Mouse (Mus musculus): ENCODE results near the gene Rfpl4.
"Not testable (repeated sequence)": the region's sequence is repeated elsewhere in the genome, so short reads cannot be mapped to it uniquely, and the experiment has no call there.

Rfpl4 gene

DNA sequence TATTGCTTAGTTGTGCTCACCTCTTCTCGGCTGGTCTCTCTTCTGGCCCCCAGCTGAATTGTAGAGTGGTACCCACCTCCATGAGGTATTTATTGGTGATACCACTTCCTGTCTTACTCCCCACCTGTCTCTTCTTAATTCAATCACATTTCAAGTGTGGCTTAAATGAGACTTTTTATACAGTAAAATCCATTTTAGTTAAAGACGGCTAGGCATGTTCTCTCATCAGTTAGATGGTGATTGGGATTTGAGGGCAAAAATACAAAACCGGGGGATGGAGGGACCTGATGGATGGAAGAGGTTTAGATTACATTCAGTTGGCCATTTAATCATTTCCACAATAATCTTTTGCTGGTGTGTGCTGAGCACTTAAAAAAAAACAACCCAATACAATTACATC is at the start of gene Rfpl4:
Gene Rfpl4, minus strand, starts transcription at position 101 of the 400 bp plus-strand sequence.
- no peak for DNase-seq (ENCODE audit: low read depth)

- DNase-seq (ENCODE audit: low read depth) = not testable (repeated sequence)
Observed at GRCm38 (mm10) chr7:5149570-5149969, 32.8 kb upstream of the Rfpl4 start, which contains the start of gene Vmn1r55. Gene Vmn1r55, minus strand, starts transcription at chr7:5149670.

- DNase-seq (ENCODE audit: low read depth) = peak; percentile 55
Observed at GRCm38 (mm10) chr7:5125549-5126406, 9.0 kb upstream of the Rfpl4 start, which contains the start of gene Rasl2-9. Gene Rasl2-9, minus strand, starts transcription at chr7:5125950.

GRCm38 (mm10) chr7:5125078-5125477 is 8.3 kb upstream of the Rfpl4 start:
- no peak for DNase-seq (ENCODE audit: low read depth)

DNA sequence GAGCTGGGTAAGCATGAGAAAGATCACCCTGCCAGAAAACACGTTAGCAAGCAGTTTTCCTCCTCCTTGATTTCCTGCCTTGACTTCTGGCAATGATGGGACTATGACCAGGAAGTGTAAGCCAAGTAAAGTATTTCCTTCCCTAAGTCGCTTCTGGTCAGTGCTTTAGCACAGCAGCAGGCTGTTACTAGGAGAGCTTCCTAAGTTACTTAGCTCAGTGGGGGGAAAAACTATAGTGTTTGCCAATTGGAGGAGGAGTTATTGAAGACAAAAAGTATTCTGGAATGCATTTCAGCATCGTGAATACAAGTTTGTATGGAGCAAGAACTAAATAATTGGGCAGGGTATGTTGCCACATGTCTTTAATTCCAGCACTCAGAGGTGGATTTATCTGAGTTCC is 4.0 kb downstream of the Rfpl4 start:
- no peak for DNase-seq (ENCODE audit: low read depth)

DNA sequence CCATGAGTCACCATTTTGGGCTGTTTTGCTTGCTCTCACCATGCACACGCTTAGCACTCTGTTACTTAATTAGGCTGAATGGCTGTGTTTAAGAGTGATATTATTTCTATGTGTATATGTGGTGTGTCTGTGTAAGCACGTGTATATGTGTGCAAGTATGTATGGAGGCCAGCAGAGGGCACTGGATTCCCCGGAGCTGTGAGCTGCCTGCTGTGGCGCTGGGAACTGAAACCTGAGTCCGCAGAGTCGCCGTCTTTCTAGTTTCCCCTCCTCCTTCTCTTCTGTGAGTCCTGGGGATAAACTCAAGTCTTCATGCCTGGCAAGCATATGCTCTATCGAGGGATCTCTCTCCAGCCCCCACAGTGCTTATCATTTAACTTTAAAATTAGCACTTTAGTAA is 7.4 kb downstream of the Rfpl4 start:
- no peak for DNase-seq (ENCODE audit: low read depth)

- DNase-seq (ENCODE audit: low read depth) = no peak
Observed at GRCm38 (mm10) chr7:5108272-5108671, 8.5 kb downstream of the Rfpl4 start.

GRCm38 (mm10) chr7:5102564-5102963 is 14.2 kb downstream of the Rfpl4 start:
- no peak for DNase-seq (ENCODE audit: low read depth)

DNA sequence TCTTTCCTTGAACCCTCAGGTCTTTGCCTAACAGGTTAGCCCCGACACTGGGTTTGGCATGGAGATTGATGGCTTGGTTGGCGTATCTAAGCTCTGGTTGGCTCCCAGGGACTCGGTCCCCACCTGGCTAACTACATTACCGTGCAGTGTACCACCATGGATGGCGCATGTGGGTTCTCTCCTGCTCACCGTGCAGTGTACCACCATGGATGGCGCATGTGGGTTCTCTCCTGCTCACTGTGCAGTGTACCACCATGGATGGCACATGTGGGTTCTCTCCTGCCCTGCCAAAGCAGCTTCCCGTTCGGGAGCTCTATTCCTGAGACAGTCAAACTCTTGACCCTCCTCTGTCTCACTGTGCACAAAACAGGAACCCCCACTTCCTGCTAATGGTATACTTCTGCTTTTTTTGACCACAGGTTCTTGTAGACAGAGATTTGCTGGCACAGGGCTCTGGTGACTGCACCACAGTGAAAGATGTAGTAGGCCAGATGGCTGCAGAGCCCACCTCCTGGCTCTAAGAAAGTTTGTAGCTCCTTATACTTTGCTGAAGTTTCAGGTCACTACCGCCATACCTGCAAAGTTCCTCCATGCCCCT is 15.6 kb downstream of the Rfpl4 start:
- DNase-seq (ENCODE audit: low read depth) = no peak

DNA sequence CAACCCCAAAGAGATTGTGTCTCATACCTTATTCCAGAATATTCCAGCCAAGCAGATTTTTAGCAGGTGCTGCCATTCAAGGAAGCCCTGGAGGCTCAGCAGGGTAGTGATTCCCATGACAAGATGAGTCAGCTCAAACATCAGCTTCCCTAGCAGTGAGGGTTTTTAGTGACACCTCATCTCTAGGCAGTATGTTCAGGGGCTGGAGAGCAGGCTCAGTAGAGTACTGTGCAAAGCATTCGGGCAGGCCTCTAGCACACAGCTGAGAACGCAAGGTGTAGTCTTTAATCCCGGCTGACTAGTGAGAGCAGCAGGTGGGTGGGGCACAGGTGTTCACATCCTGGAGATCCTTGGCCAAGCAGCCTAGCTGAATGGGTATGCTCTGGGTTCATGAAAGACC is 17.0 kb downstream of the Rfpl4 start:
- no peak for DNase-seq (ENCODE audit: low read depth)

- no peak for DNase-seq (ENCODE audit: low read depth)
Observed at GRCm38 (mm10) chr7:5098769-5099168, 18.0 kb downstream of the Rfpl4 start.

DNA sequence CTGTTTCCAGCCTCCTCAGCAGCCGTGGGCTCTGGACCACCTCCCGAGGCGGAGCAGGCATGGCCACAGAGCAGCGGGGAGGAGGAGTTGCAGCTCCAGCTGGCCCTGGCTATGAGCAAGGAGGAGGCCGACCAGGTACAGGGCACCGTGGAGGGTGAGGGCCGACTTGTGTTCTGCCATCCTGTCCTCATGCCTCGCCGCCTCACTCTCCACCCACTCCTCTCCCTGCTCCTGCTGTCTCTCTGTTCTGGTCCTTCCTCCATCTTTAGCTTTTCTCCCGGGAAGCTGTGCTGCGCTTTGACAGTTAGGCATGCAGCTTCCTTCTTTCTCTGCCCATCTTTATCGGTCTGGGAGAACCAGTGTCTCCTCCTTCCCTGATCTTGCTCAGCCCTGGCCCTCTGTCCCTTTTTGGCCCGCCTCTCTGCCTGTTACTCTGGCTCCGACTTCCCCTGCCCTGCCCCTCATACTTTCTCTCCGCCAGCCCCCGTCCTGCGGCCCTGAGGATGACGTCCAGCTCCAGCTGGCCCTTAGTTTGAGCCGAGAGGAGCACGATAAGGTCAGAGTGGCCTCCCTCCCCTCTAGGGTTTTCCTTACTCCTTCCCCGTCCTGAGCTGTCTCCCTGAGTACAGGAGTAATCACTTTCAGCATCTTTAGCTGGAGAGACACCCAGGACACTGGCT is 23.8 kb downstream of the Rfpl4 start:
- DNase-seq (ENCODE audit: low read depth) = no peak

- no peak for DNase-seq (ENCODE audit: low read depth)
Observed at GRCm38 (mm10) chr7:5092381-5092780, 24.4 kb downstream of the Rfpl4 start.

DNA sequence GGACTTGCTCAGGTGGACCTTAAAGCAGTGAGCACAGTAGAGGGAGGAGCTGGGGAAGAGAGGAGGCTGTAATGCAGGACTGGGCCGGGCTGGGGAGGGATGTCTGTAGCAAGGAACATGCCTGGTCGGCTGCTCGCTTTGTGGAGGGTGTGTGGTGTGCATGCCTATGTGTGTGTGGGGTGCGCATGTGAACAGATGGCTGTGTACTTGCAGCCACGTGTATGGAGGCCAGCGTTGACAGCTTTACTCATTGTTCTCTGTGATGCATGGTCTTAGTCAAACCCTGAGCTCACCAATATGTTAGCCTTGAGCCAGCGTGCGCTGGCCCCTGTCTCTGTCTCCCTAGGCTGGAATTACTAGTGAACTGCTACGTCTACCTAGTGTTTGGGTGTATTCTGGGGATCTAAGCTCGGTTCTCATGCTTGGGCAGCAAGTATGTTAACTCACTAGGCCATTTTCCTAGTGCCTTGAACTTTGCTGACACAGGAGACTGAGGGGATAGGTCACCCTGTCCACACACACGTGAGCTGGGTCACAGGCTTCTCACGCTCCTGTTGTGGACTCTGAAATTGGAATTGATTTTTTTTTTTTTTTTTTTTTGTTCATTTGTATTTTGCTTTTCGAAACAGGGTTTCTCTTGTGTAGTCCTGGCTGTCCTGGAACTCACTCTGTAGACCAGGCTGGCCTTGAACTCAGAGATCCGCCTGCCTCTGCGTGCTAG is 25.6 kb downstream of the Rfpl4 start:
- no peak for DNase-seq (ENCODE audit: low read depth)

DNA sequence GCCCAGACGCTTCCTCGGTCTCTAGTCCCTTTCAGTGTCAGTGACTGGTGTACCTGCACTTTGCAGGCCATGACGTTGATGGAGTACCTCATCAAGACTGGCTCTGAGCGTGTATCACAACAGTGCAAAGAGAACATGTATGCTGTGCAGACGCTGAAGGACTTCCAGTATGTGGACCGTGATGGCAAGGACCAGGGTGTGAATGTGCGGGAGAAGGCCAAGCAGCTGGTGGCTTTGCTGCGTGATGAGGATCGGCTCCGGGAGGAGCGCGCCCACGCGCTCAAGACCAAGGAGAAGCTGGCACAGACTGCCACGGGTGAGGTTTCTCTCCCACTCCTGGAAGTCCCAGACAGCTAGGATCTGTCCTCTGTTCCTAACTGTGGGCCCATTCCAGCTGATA is 26.9 kb downstream of the Rfpl4 start:
- no peak for DNase-seq (ENCODE audit: low read depth)

DNA sequence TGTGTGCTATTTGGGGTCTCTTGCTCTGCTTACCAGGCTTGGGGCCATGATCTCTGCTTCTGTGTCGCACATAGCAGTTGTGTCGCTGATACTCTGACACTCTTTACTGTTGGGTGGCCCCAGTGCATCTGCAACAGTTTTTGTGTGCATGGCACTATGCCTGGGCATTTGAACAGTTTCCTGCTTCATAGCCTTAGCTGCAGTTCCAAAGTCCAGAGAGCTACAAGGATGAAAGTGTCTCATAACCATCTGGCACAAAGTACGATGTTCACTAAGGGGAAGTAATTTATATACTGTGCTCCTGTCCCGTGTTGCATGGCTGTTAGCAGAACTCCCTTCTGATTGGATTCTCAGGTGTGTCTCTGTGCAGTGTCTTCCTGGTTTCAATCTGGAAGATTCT is 28.9 kb downstream of the Rfpl4 start:
- DNase-seq (ENCODE audit: low read depth) = no peak

- DNase-seq (ENCODE audit: low read depth) = no peak
Observed at GRCm38 (mm10) chr7:5086921-5087440, 29.8 kb downstream of the Rfpl4 start.

DNA sequence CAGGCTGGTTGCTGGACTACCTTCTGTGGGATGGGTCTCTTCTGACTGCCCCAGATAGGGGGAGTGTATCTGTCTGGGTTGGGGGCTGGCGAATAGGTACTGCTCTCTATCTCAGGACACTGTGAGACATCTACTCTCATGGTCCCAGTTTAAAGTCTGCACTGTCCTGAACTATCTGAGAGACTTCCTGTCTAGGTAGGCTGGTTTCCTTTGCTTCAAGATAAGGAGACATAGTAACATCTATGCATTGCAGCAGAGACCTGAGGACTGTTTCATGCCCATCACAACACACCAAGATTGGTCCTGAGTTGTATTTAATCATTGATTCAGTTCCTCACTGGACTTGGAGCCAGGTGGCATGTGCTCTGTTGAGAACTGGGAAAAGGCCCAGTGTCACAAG is 31.2 kb downstream of the Rfpl4 start:
- no peak for DNase-seq (ENCODE audit: low read depth)

DNA sequence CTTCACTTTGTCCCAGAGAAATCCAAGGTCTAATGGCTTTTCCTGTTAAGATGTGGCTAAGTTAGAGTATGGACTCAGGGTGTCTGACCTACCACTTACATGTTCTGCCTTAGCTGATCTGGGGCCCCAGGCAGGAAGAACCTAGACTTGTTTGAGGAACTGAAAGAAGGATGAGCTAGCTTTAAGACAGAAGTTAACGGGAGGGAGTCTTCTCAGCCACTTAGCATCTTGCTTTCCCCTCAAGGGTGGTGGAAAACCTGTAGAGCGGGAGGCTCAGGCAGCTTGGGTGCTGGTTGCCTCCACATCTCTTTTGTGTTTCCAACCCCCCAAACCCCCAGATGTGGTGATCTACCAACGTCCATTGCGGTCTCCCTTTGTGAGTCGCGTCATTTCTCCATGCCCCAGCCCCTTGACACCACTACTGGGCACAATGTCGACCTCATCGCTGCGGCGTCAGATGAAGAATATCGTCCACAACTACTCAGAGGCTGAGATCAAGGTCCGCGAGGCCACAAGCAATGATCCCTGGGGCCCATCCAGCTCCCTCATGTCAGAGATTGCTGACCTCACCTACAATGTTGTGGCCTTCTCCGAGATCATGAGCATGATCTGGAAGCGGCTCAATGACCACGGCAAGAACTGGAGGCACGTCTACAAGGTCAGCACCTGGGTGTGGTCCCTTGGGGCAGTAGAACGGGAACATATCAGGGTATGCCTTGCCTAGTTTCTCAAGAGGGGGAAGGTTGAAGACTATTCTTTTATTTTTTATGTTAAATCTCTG is 33.2 kb downstream of the Rfpl4 start:
- DNase-seq (ENCODE audit: low read depth) = no peak

DNA sequence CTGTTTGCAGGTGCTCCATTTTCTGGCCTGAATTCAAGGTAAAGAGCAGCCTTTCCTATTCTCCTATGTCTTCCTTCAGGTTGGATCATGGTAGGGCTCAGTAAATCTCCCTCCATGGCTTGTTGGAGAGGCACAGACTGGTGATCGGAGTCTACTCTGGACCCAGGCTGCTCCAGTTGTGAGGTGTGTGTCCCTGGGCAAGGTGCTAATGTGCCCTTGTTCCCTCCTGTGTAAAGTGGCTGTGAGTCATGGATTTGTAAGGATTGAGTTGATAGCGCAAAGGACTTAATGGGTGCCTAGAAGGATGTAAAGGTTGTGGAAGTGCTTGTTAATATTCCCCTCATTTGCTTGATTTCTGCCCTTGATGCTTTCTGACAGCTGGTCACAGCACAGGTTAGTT is 34.8 kb downstream of the Rfpl4 start:
- DNase-seq (ENCODE audit: low read depth) = no peak

- DNase-seq (ENCODE audit: low read depth) = no peak
Observed at GRCm38 (mm10) chr7:5081241-5081640, 35.5 kb downstream of the Rfpl4 start.
